Mouse (Mus musculus): Measurements from ENCODE around the gene Hist2h2aa1.

- TF ChIP-seq CTCF (IDR thresholded peaks at IDR 0.05; ENCODE audit: low read depth) (no peak), EP300 (IDR thresholded peaks at IDR 0.05; ENCODE audit: low read depth) (no peak)
These were observed 8.4 kb upstream of the Hist2h2aa1 start for GRCm38 (mm10) chr3:96236834-96237334.
